Comparison of ENCODE assay signal across 28 mouse cellular contexts in the genomic region with DNA sequence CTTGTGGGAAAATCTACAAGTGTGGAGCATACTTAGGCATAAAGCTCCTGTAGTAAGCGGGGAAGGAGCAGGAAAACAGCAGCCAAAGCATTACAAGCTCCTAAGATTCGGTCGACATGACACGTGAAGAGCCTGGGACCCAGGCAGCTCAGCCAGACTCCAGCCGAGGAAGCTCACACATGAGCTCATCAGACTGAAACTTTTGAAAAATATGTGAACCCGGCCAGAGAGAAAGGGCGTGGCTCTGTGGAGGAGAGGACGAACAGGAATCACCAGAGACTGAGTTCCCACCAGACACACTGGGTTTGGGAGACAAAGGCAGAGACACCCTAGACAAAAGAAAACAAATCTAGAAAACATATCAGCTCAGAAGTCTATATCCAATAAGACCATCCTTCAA. TPM values are rescaled to one million over a fixed set of nuclear protein-coding genes. Genes with fewer than 3 reads are reported as not detected.
DNase-seq lines count a peak whose midpoint lies in the region; ATAC-seq lines count a peak whose summit lies in the region.
"Had no signal": no experiment of that assay in that cellular context is flagged by ENCODE, and none has a peak within 500 bp of the region (broad histone marks: within the 10 kb centered on the region; RNA-seq: fewer than 3 reads in every experiment).

No protein-coding gene starts in this region.

- H3K9ac ChIP-seq in midbrain, embryonic 11.5 days (ENCODE audit: low read length): no peak overlapping the region
- no peak overlapping the region for H3K9ac ChIP-seq in midbrain, embryonic 13.5 days (replicated peaks)
- H3K9ac ChIP-seq: embryonic facial prominence, embryonic 12.5 days; heart, embryonic 15.5 days; hindbrain, embryonic 13.5 days; limb, embryonic 15.5 days; liver, embryonic 14.5 days; lung, embryonic 14.5 days; stomach, embryonic 15.5 days had no signal

- no peak overlapping the region for H3K27ac ChIP-seq in midbrain, embryonic 11.5 days (ENCODE audit: low read depth, low read length)
- no peak overlapping the region for H3K27ac ChIP-seq in midbrain, embryonic 13.5 days
- H3K27ac ChIP-seq: embryonic facial prominence, embryonic 12.5 days; gastrocnemius, adult 2 months; heart, embryonic 15.5 days; hindbrain, embryonic 13.5 days; limb, embryonic 15.5 days; liver, embryonic 14.5 days; stomach, embryonic 15.5 days had no signal

- whole genome bisulfite sequencing in midbrain, embryonic 11.5 days: 92% methylated on average over 8 of the region's 8 CpGs
- WGBS in midbrain, embryonic 13.5 days: 92% methylated on average over 8 of the region's 8 CpGs

- no peaks in the 10 kb centered on the region for H3K4me1 ChIP-seq in midbrain, embryonic 11.5 days (ENCODE audit: control insufficient read depth, insufficient read depth, low read length)
- peaks cover 4% of the 10 kb centered on the region; the same call in 1 of the 2 replicates for H3K4me1 ChIP-seq in midbrain, embryonic 13.5 days (replicated peaks)
- H3K4me1 ChIP-seq: embryonic facial prominence, embryonic 12.5 days; heart, embryonic 15.5 days; hindbrain, embryonic 13.5 days; limb, embryonic 15.5 days; stomach, embryonic 15.5 days had no signal

- no peak for ATAC-seq in midbrain, embryonic 11.5 days (ENCODE audit: low FRiP score)
- ATAC-seq in midbrain, embryonic 13.5 days: no peak
- ATAC-seq: forebrain, embryonic 16.5 days; intestine, embryonic 16.5 days; Patski had no signal

- peak; percentile 1 to 3 for DNase-seq in heart, adult 18-20 months
- DNase-seq in heart, adult 9 months (ENCODE audit: low spot score in 2 of 2): no peak
- DNase-seq in midbrain, embryonic 11.5 days (ENCODE audit: low spot score, missing footprints): peak; percentile 53
- DNase-seq in testis, postnatal 10 days (ENCODE audit: low spot score): peak; percentile 10
- DNase-seq in testis, postnatal 14 days (ENCODE audit: low spot score): no peak
- no peak for DNase-seq in c-Kit-positive CD71-positive TER-119-positive erythroid progenitor cells, embryonic 14.5 days (ENCODE audit: low spot score)
- DNase-seq: adrenal gland, postnatal 10 days; cerebellum, adult 11 months; cerebellum, adult 9-10 months; cerebellum, postnatal 36 days; gastrocnemius, adult 2 months; heart, postnatal 36 days; lung, embryonic 14.5 days; lung, postnatal 14 days; right cerebral cortex, adult 18-20 months; thymus, adult 2 months; thymus, postnatal 36 days had no signal

- H3K4me2 ChIP-seq in midbrain, embryonic 11.5 days: no peak overlapping the region
- no peak overlapping the region for H3K4me2 ChIP-seq in midbrain, embryonic 13.5 days (replicated peaks)
- H3K4me2 ChIP-seq: embryonic facial prominence, embryonic 12.5 days; heart, embryonic 15.5 days; hindbrain, embryonic 13.5 days; limb, embryonic 15.5 days; lung, embryonic 14.5 days; stomach, embryonic 15.5 days had no signal

- no peaks in the 10 kb centered on the region; the same call in 1 of the 2 replicates for H3K9me3 ChIP-seq in midbrain, embryonic 11.5 days (ENCODE audit: control insufficient read depth, low read length)
- peaks cover 7% of the 10 kb centered on the region; the same call in 1 of the 2 replicates for H3K9me3 ChIP-seq in midbrain, embryonic 13.5 days
- H3K9me3 ChIP-seq: heart, embryonic 15.5 days; limb, embryonic 15.5 days; stomach, embryonic 15.5 days had no signal

- no peak overlapping the region for H3K4me3 ChIP-seq in midbrain, embryonic 11.5 days (ENCODE audit: low read depth, low read length)
- no peak overlapping the region for H3K4me3 ChIP-seq in midbrain, embryonic 13.5 days (replicated peaks)
- H3K4me3 ChIP-seq: embryonic facial prominence, embryonic 12.5 days; gastrocnemius, adult 2 months; heart, embryonic 15.5 days; hindbrain, embryonic 13.5 days; limb, embryonic 15.5 days; stomach, embryonic 15.5 days had no signal

- no peaks in the 10 kb centered on the region for H3K36me3 ChIP-seq in midbrain, embryonic 11.5 days (ENCODE audit: control insufficient read depth, insufficient read depth, low read length)
- H3K36me3 ChIP-seq in midbrain, embryonic 13.5 days: no peaks in the 10 kb centered on the region
- H3K36me3 ChIP-seq: embryonic facial prominence, embryonic 12.5 days; heart, embryonic 15.5 days; hindbrain, embryonic 13.5 days; limb, embryonic 15.5 days; stomach, embryonic 15.5 days had no signal

- H3K27me3 ChIP-seq in midbrain, embryonic 11.5 days (ENCODE audit: control insufficient read depth, insufficient read depth, low read length): no peaks in the 10 kb centered on the region; the same call in 1 of the 2 replicates
- peaks cover 5% of the 10 kb centered on the region; the same call in 1 of the 2 replicates for H3K27me3 ChIP-seq in midbrain, embryonic 13.5 days
- H3K27me3 ChIP-seq: hindbrain, embryonic 13.5 days; stomach, embryonic 15.5 days had no signal

RNA-seq across cellular contexts. Expression of a gene that starts 35.9 kb away (rescaled TPM):
- total RNA-seq in heart, adult 18-20 months (2021): 1 to 10 TPM; 4.1 to 6.2 TPM
- 0.94 and 1.2 TPM in 2 replicates for polyA plus RNA-seq in midbrain, embryonic 11.5 days (2014; fragmentation: Nextera tagmentation; extraction: Ambion mirVana)
- polyA plus RNA-seq in midbrain, embryonic 13.5 days (2015; fragmentation: Nextera tagmentation; extraction: Ambion mirVana): 0.32 and 0.40 TPM in 2 replicates
- total RNA-seq: MEL had no signal

Comparison
In these comparisons a context has a peak if more than half of its experiments do, and no peak if none do; other contexts are left out.
1. DNase-seq: peak in heart, adult 18-20 months (2 of 2), midbrain, embryonic 11.5 days (single experiment) and testis, postnatal 10 days (single experiment); none in heart, adult 9 months (0 of 2), testis, postnatal 14 days (single experiment) and c-Kit-positive CD71-positive TER-119-positive erythroid progenitor cells, embryonic 14.5 days (single experiment).